Mouse (Mus musculus): ENCODE data around the gene Foxc2. TPM values are rescaled to one million over a fixed set of nuclear protein-coding genes. Genes with fewer than 3 reads are reported as not detected.

Foxc2 gene
- polyA plus RNA-seq, 1 experiment from 2014 or later: 0.94 TPM

DNA sequence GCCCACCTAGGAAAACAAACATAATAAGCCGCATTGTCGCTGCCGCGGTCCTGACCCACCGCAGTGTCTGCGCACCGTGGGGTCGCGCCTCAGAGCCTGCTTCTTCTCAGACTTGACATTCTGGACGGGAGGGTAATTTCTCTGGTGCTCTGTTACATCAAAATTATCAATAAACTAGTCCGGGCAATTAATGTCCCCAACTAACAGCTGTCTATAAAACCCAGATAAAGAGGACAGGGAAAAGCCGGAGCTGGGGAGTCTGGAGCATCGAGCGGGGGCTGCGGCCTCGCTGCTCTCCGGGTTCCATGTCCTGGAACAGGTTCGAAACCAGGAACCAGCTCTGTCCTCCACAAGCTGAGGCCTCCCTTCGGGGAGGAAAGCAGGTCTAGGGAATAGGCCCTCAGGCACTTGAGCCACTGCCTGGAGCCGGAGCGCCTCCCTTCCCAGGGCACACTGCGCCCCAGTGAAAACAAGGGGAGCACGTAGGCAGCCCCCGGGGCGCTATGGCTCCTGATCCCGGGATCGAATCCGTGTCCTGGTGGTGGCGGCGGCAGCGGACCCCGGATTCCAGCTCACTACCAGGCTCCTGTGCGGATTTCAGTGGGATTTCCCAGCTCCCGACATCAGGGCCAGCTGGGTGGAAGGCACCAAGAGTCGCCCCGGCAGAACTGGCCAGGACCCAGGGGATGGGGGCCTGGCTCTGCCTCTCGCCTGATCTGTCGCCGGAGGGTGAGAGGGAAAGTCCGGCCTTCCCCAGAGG is 26.9 kb upstream of the Foxc2 start:
- no peak overlapping the region for H3K27ac ChIP-seq
- no peak overlapping the region; the same call in 1 of the 2 replicates for H3K9ac ChIP-seq
- H3K4me1 ChIP-seq: 0 out of 2 replicates have a peak, but pooled peaks cover 3% of the 10 kb centered on the region
- H3K36me3 ChIP-seq: no peaks in the 10 kb centered on the region
- no peaks in the 10 kb centered on the region for H3K9me3 ChIP-seq (replicated peaks)
- H3K27me3 ChIP-seq (replicated peaks): peaks cover 99% of the 10 kb centered on the region
- ATAC-seq: no peak
- H3K4me3 ChIP-seq: peak overlapping the region; percentile 9; the same call in 1 of the 2 replicates
- whole genome bisulfite sequencing (ENCODE audit: insufficient replicate concordance): 15% methylated on average over 40 of the region's 40 CpGs
- H3K4me2 ChIP-seq: peak overlapping the region; percentile 36; the same call in 1 of the 2 replicates

DNA sequence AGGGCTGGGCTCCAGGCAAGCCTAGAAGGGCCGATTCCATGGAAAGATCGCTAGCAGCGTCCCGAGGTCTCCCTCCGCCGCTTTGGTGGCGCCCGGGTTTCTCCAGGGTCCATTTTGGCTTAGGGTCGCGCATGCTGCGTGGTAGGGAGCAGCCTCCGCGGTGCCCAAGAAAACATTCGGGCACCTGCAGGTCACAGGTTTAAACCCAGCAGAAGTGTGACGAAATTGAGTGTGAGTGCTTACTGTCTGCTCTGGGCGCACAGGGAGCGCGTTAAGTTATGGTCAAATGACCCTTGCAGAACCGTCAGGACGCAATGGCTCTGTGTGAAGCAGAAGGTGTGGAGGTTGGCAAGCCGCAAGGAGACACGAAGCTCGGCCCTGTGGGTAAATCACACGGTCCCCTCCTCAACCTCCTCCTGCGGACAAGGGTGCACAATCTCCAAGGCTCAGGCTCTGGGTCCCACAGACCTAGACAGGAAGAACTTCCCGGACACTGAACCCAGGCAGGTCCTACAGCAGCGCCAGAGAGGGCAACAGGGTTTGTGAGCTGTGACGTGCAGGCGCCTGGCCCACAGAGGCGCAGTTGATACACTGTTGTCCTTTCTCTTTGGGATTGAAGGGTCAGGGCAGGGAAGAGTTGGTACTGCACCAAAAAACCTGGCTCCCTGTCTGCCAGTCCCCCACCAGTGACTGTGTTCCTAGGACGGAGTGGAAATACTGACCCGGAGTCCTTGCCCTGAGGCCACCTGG is 26.2 kb upstream of the Foxc2 start:
- no peak for ATAC-seq
- Histone ChIP-seq H3K36me3 (no peaks in the 10 kb centered on the region), H3K9me3 (replicated peaks) (no peaks in the 10 kb centered on the region), H3K4me2 (0 out of 2 replicates have a peak overlapping the region, but pooled peaks have one; percentile 36), H3K4me1 (0 out of 2 replicates have a peak, but pooled peaks cover 3% of the 10 kb centered on the region), H3K4me3 (peak overlapping the region; percentile 9; the same call in 1 of the 2 replicates), H3K27me3 (replicated peaks) (peaks cover 95% of the 10 kb centered on the region), H3K27ac (no peak overlapping the region), H3K9ac (no peak overlapping the region)
- 13% methylated on average over 32 of the region's 32 CpGs for WGBS (ENCODE audit: insufficient replicate concordance)

DNA sequence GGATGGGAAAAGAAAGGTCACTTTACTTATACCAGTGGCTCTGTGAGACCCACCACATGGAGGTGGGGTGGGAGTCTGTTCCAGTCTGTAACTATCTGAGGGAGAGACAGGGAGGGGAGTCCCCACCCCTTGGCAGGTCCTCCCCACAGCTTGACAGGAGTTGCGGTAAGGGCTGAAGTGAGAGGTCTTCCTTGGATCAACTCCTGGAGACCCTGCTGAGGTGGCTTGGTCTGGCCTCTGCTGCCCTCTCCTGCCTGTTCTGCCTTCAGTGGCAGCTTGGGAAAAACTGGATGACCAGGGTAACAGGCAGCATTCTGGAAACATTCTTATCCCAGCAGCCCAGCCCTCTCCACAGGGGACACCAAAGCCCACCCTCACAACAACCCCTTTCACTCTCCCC is 25.3 kb upstream of the Foxc2 start:
- H3K36me3 ChIP-seq: no peaks in the 10 kb centered on the region
- 0 out of 2 replicates have a peak, but pooled peaks cover 3% of the 10 kb centered on the region for H3K4me1 ChIP-seq
- H3K27me3 ChIP-seq (replicated peaks): peaks cover 86% of the 10 kb centered on the region
- H3K9me3 ChIP-seq (replicated peaks): no peaks in the 10 kb centered on the region
- no peak overlapping the region for H3K9ac ChIP-seq
- H3K27ac ChIP-seq: no peak overlapping the region
- no peak overlapping the region for H3K4me2 ChIP-seq
- no peak for ATAC-seq
- WGBS (ENCODE audit: insufficient replicate concordance): 0% methylated on average over 1 of the region's 1 CpGs
- no peak overlapping the region for H3K4me3 ChIP-seq

DNA sequence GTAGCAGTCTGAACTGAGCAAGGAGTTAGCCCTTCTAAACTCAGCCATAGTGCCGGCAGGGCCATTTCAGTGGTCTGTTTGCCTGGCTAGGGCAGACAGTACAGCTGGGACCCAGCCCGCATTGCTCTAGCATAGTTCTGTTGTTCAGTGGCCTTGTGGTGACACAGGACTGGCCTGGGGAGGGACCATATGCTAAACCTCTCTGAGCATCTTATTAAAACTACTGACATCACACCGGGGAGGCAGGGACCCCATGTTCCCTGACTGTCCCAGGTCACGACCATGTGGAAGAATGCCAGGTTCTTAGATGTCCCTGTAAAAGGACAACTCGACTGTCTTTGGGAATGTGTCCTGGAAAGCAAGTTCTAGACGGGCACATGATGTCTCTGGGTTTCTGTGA is 23.8 kb upstream of the Foxc2 start:
- Histone ChIP-seq H3K4me2 (no peak overlapping the region), H3K27me3 (replicated peaks) (peaks cover 72% of the 10 kb centered on the region), H3K9me3 (replicated peaks) (no peaks in the 10 kb centered on the region), H3K4me3 (no peak overlapping the region), H3K4me1 (0 out of 2 replicates have a peak, but pooled peaks cover 3% of the 10 kb centered on the region), H3K9ac (no peak overlapping the region), H3K27ac (no peak overlapping the region), H3K36me3 (peaks cover 3% of the 10 kb centered on the region)
- no peak for ATAC-seq
- WGBS (ENCODE audit: insufficient replicate concordance): 28% methylated on average over 6 of the region's 6 CpGs

DNA sequence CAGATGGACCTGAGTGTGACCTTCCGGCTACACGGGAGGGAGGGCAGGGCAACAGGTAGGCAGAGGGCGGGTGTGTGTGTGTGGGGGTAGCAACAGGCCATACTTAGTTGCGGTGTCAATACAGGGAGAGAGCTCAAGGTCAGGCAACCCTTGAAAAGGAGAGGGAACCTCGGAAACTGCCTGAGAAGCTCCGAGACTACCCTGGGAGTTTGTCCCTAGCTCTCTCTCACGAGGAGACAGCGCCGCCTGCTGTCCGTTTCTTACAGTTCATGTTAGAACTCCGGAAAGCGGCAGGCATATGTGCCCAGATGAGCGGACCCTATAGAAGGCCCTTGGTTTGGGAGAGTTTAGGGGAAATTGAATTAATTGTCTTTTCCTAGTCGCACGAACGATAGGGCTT is 23.3 kb upstream of the Foxc2 start:
- Histone ChIP-seq H3K9me3 (replicated peaks) (no peaks in the 10 kb centered on the region), H3K4me1 (0 out of 2 replicates have a peak, but pooled peaks cover 3% of the 10 kb centered on the region), H3K27ac (no peak overlapping the region), H3K9ac (no peak overlapping the region), H3K4me2 (no peak overlapping the region), H3K27me3 (replicated peaks) (peaks cover 67% of the 10 kb centered on the region), H3K36me3 (peaks cover 8% of the 10 kb centered on the region), H3K4me3 (no peak overlapping the region)
- 3% methylated on average over 16 of the region's 16 CpGs for WGBS (ENCODE audit: insufficient replicate concordance)
- ATAC-seq: peak; percentile 27; the same call in 1 of the 2 replicates

DNA sequence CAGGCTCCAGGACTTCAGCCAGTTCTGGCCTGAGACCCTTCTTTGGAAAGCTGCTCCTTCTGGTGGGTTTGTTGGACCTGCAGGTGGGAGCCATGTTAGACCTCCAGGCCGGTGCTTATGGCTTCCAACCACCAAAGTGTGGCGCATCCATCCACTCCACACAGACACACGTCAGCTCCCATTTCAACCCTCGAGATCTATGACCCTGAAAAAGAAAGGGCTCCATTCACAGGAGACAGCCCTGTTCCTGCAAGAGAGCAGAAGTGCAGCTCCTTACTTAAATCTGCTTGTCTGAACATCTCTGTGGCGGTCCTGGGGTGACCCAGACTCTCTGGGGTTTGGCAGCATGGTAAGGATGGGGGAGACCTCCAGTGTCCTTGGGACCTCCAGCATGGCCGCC is 22.5 kb upstream of the Foxc2 start:
- H3K9me3 ChIP-seq (replicated peaks): no peaks in the 10 kb centered on the region
- no peak overlapping the region for H3K4me3 ChIP-seq
- 0 out of 2 replicates have a peak, but pooled peaks cover 3% of the 10 kb centered on the region for H3K4me1 ChIP-seq
- no peak for ATAC-seq
- H3K27ac ChIP-seq: no peak overlapping the region
- H3K4me2 ChIP-seq: no peak overlapping the region
- H3K9ac ChIP-seq: no peak overlapping the region
- H3K27me3 ChIP-seq (replicated peaks): peaks cover 58% of the 10 kb centered on the region
- peaks cover 17% of the 10 kb centered on the region for H3K36me3 ChIP-seq
- WGBS (ENCODE audit: insufficient replicate concordance): 63% methylated on average over 6 of the region's 6 CpGs

DNA sequence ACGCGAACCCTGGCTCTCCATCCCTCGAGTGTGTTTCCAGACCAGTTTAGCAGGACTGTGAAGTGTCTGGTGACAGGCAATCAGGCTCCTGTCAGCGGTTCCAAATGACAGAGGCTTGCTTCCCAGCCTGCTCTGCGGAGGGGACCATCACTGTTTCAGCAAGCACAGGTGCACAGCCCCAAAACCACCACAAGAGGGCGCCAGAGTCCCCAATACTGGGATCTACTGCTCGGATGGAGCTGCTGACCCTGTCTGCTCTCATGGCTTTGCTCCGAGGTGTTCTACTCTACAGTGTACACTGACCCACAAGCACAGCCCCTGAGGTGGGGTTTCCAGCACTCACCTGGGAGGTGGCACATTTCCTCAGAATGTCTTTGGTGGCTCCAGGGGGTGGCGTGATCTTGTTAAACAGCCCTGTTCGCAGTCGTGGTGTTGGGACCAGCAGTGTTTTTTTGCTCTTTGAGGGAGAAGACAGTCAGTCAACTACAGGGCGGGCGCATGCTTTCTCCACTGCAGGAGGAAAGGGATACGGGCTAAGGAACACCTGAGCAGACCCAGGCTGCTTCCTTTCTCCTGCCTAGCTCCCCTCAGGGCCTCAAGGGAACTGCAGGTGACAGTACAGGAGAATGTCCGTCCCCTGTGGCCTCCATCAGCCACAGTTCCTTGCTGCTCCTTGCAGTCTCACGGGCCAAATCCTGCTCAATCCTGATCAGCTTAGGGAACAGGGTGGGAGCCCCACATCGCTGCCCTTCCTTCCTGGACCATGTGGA is 11.7 kb upstream of the Foxc2 start:
- Histone ChIP-seq H3K4me1 (peaks cover 23% of the 10 kb centered on the region), H3K27me3 (replicated peaks) (no peaks in the 10 kb centered on the region), H3K9ac (no peak overlapping the region), H3K9me3 (replicated peaks) (no peaks in the 10 kb centered on the region), H3K4me3 (no peak overlapping the region), H3K27ac (no peak overlapping the region), H3K4me2 (no peak overlapping the region), H3K36me3 (peaks cover 70% of the 10 kb centered on the region)
- WGBS (ENCODE audit: insufficient replicate concordance): 48% methylated on average over 17 of the region's 17 CpGs
- no peak for ATAC-seq

DNA sequence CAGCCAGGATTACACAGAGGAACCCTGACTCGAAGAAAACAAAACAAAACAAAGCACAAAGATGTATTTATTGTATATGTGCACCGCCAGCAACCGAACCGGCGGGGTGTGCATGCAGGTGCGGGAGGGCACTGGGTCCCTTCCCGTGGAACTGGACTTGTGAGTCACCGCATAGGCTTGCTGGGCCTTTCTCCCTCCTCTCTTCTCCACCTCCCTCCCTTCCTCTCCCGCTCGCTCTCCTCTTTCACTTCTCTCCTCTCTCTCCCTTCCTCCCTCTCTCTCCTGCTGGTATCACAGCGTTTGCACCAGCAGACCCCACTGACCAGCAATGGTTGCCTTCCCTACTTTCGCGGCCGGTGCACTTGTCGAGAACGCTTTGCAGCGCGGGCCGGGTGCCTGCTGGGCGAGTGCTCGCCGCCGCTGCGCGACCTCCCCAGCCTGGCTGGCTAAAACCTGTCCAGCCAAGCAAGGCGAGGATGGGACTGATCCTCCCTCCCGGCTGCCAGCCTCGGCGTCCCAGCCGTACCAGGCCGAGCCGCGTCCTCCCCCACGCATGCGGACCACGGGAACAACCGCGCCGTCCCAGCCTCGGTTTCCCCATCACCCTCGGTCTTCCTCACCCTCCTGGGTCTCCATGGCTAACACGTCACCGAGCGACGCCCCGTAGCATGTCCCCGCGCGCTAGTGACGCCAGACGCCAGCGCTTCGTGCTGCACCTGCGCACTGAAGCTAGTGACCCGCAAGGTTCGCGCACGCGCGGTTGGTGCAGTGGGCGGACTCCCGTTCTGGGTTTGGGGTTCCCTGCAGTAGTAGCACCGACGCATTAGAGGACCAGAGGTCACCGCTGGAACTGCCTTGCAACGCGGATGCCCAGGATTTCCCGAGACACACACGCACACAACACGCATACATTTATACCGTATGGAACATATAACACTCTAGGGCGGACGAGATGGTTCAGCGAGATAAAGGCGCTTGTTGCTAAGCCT is 8.0 kb upstream of the Foxc2 start, which contains the start of gene Mthfsd:
TSS of gene Mthfsd (minus strand) at position 725 of the 989 bp plus-strand sequence.
- WGBS (ENCODE audit: insufficient replicate concordance): 1% methylated on average over 75 of the region's 75 CpGs
- Histone ChIP-seq H3K4me3 (peak within 1 kb of the TSS; percentile 85), H3K4me2 (peak within 1 kb of the TSS; percentile 87), H3K4me1 (peaks cover 23% of the 10 kb centered on the region), H3K9me3 (replicated peaks) (no peaks in the 10 kb centered on the region), H3K36me3 (peaks cover 33% of the 10 kb centered on the region), H3K9ac (peak within 1 kb of the TSS; percentile 82), H3K27ac (peak within 1 kb of the TSS; percentile 59), H3K27me3 (replicated peaks) (peaks cover 36% of the 10 kb centered on the region)
- ATAC-seq: peak; percentile 93

DNA sequence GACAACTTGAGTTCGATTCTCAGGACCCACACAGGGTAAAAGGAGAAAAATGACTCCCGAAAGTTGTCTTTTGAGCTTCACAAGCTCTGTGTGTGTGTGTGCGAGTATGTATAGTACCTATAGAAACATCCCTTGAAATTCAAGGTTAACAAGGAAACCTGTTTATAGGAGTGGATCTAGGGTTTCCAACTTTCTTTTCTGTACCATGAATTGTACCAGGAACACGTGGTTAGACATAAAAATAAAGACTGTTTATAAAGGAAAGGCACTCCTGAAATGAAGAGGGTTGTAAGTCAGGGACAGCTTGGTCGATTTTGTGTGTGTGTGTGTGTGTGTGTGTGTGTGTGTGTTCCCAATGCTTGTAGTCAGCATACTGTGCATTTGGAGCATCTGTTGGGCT is 7.3 kb upstream of the Foxc2 start:
- 13% methylated on average over 5 of the region's 5 CpGs for WGBS (ENCODE audit: insufficient replicate concordance)

DNA sequence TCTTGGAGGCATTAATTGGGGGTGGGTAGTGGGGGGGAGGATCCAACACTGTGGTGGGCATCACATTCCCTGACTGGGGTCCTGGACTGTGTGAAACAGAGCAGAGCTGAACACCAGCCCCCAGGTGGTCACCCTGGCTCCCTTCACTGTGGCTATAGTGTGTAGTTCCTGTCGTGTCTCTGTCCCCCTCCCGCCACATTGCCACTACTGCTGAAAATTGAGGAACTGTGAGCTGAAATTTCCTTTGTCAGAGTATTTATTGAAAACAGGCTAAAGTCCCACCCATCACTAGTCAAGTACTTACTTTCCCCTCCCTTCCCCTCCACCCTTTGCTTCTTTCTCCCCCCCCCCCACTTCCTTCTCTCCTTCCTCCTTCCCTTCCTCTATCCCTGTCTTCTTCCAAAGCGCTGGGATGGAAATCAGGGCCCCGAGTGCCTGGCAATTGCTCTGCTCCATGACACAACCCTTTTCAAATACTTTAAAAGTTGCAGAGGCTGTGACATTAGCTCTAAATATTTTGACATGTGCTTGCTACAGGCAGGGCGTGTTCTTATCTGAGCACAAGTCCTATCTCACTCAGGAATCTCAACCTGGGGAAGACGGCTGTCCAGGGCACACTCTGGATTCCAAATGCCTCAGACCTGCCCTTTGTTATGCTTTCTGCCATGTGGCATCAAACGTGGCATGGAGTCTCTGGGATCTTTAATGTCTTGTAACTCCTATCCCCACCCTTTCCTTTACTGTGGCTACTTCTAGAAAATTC is 4.6 kb upstream of the Foxc2 start:
- Histone ChIP-seq H3K4me1 (peaks cover 27% of the 10 kb centered on the region), H3K4me2 (no peak overlapping the region), H3K9me3 (replicated peaks) (no peaks in the 10 kb centered on the region)

More for the DNA sequence above, 7.3 kb upstream of the Foxc2 start:
- Histone ChIP-seq H3K36me3 (peaks cover 26% of the 10 kb centered on the region), H3K9me3 (replicated peaks) (no peaks in the 10 kb centered on the region), H3K27me3 (replicated peaks) (peaks cover 42% of the 10 kb centered on the region), H3K9ac (peak overlapping the region; percentile 82), H3K4me1 (peaks cover 23% of the 10 kb centered on the region), H3K4me2 (peak overlapping the region; percentile 87), H3K27ac (0 out of 2 replicates have a peak overlapping the region, but pooled peaks have one; percentile 18), H3K4me3 (peak overlapping the region; percentile 85)
- ATAC-seq: no peak

More for the DNA sequence above, 4.6 kb upstream of the Foxc2 start:
- Histone ChIP-seq H3K36me3 (peaks cover 3% of the 10 kb centered on the region; the same call in 1 of the 2 replicates), H3K4me3 (no peak overlapping the region), H3K27me3 (replicated peaks) (peaks cover 68% of the 10 kb centered on the region), H3K27ac (no peak overlapping the region), H3K9ac (no peak overlapping the region)
- ATAC-seq: no peak
- 25% methylated on average over 7 of the region's 7 CpGs for WGBS (ENCODE audit: insufficient replicate concordance)

All from liver, embryonic 12.5 days (tissue).